Mouse (Mus musculus) forebrain, embryonic 14.5 days (tissue): ENCODE data around the gene Ear10. TPM values are rescaled to one million over a fixed set of nuclear protein-coding genes. Genes with fewer than 3 reads are reported as not detected.
"Not testable (repeated sequence)": the region's sequence is repeated elsewhere in the genome, so short reads cannot be mapped to it uniquely, and the experiment has no call there.

Experiments
- ATAC-seq: fragments of 200-750 bp; cut with Nextera tagmentation; 2 replicates; pipeline ENCODE4 v1.8.0; 2017; ENCODE audit warnings: mild to moderate bottlenecking, moderate library complexity
- DNase-seq: peaks from one replicate; pipeline ENCODE4 v3.0.0-alpha.2; 2015; ENCODE audit warnings: low spot score
- H3K27ac ChIP-seq: fragments of 300-500 bp; sonication (generic); 2 replicates; pipeline ENCODE4 v1.5.1; 2014; ENCODE audit warnings: low read depth, mild to moderate bottlenecking, control low read depth, low read length, moderate library complexity
- H3K27me3 ChIP-seq: fragments of 300-500 bp; sonication (generic); replicated peaks from 2 replicates; pipeline ENCODE4 v1.6.1; 2014; ENCODE audit warnings: low read length, control low read depth, mixed read lengths; ENCODE audit not compliant: control insufficient read depth, insufficient read depth
- H3K36me3 ChIP-seq: fragments of 300-500 bp; sonication (generic); 2 replicates; pipeline ENCODE4 v1.6.1; 2014; ENCODE audit warnings: low read length, control low read depth; ENCODE audit not compliant: control insufficient read depth, insufficient read depth
- H3K4me1 ChIP-seq: fragments of 300-500 bp; sonication (generic); 2 replicates; pipeline ENCODE4 v1.6.1; 2014; ENCODE audit warnings: antibody characterized with exemption, low read length, control low read depth; ENCODE audit not compliant: control insufficient read depth, insufficient read depth
- H3K4me2 ChIP-seq: fragments of 300-500 bp; sonication (generic); 2 replicates; pipeline ENCODE4 v1.6.1; 2014; ENCODE audit warnings: mild to moderate bottlenecking, control low read depth, low read length
- H3K4me3 ChIP-seq: fragments of 300-500 bp; sonication (generic); 2 replicates; pipeline ENCODE4 v1.5.1; 2014; ENCODE audit warnings: low read depth, low read length, control low read depth
- H3K9ac ChIP-seq: fragments of 300-500 bp; sonication (generic); 2 replicates; pipeline ENCODE4 v1.6.1; 2014; ENCODE audit warnings: mild to moderate bottlenecking, low read length, control low read depth, moderate library complexity
- H3K9me3 ChIP-seq: fragments of 300-500 bp; sonication (generic); replicated peaks from 2 replicates; pipeline ENCODE4 v1.6.1; 2016; ENCODE audit warnings: low read length, control low read depth, mixed read lengths; ENCODE audit not compliant: control insufficient read depth
- WGBS: fragments of 180-500 bp; shearing (Covaris S2); extraction: QIAGEN DNeasy Blood & Tissue Kit; methylation state at CpG from one replicate; pipeline ENCODE4 v1.1.7; 2014; 5-methylcytosine and 5-hydroxymethylcytosine counted together
- polyA plus RNA-seq: library from polyadenylated mRNA; unstranded; fragments of >200 nt; fragmentation: Nextera tagmentation; extraction: Ambion mirVana; gene quantifications from 2 replicates; pipeline ENCODE4 v1.2.1, GENCODE M21; 2014

Ear10 gene
- polyA plus RNA-seq, 1 experiment from 2014 or later, result not detected

DNA sequence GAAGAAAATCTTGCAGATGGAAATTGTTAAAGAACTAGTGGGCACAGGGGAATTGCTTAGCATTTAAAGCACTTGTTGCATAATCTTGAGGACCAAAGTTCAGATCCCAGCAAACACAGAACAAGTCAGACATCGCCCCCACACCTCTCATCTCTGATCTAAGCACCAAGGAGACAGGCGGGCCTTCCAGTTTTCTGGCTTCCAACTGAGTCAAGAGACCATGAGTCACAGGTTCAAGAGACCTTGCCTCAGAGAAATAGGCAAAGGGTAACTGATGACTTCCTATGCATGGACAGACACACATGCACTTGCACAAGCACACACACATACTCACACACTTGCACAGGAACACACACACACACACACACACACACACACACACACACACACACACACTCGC lies 24.8 kb downstream of the Ear10 start:
- not testable (repeated sequence) for H3K4me3 ChIP-seq, H3K9ac ChIP-seq, DNase-seq, H3K27ac ChIP-seq, H3K27me3 ChIP-seq, H3K4me1 ChIP-seq, H3K4me2 ChIP-seq, H3K9me3 ChIP-seq, H3K36me3 ChIP-seq, ATAC-seq
- WGBS, result 86% methylated on average over 3 of the region's 3 CpGs

GRCm38 (mm10) chr14:43895357-43895756 lies 28.0 kb downstream of the Ear10 start:
- H3K9me3 ChIP-seq, ATAC-seq, DNase-seq, H3K9ac ChIP-seq, H3K36me3 ChIP-seq, H3K27ac ChIP-seq, H3K4me1 ChIP-seq, H3K27me3 ChIP-seq, H3K4me3 ChIP-seq, H3K4me2 ChIP-seq: not testable (repeated sequence)
- WGBS, result 43% methylated on average over 1 of the region's 2 CpGs

DNA sequence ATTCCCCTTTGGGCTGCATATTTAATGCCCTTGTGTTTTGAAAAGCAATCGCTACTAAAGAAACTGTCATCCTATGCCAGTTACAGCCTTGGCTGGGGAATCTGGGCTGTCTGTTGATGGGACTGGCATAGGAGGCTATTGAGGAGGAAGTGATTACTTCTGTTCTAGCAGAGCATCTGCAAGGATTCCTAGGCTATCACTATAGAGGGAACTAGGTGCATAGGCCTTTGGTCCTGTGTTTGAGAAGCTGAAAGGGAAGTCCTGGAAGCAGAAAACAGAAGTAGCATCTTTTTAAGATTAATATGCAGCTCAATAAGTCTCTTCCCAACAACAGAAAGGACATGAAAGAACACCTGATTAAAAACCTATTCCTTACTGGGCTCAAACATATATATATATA lies 32.1 kb downstream of the Ear10 start:
- not testable (repeated sequence) for DNase-seq, H3K27ac ChIP-seq, H3K36me3 ChIP-seq, H3K4me3 ChIP-seq, H3K4me1 ChIP-seq, H3K9ac ChIP-seq, H3K27me3 ChIP-seq, ATAC-seq, H3K9me3 ChIP-seq, H3K4me2 ChIP-seq
- WGBS, result 71% methylated on average over 1 of the region's 1 CpGs

- WGBS, result 47% methylated on average over 1 of the region's 1 CpGs
- not testable (repeated sequence) for H3K4me1 ChIP-seq, DNase-seq, H3K27ac ChIP-seq, H3K4me2 ChIP-seq, H3K9ac ChIP-seq, H3K9me3 ChIP-seq, H3K27me3 ChIP-seq, H3K4me3 ChIP-seq, ATAC-seq, H3K36me3 ChIP-seq
Observed at GRCm38 (mm10) chr14:43886235-43886634, 37.1 kb downstream of the Ear10 start.

- H3K4me1 ChIP-seq, H3K9me3 ChIP-seq, H3K27ac ChIP-seq, H3K4me3 ChIP-seq, H3K27me3 ChIP-seq, H3K4me2 ChIP-seq, DNase-seq, H3K9ac ChIP-seq, ATAC-seq, H3K36me3 ChIP-seq: not testable (repeated sequence)
- 90% methylated on average over 5 of the region's 5 CpGs for WGBS
Observed at GRCm38 (mm10) chr14:43879966-43880545, 43.3 kb downstream of the Ear10 start.

DNA sequence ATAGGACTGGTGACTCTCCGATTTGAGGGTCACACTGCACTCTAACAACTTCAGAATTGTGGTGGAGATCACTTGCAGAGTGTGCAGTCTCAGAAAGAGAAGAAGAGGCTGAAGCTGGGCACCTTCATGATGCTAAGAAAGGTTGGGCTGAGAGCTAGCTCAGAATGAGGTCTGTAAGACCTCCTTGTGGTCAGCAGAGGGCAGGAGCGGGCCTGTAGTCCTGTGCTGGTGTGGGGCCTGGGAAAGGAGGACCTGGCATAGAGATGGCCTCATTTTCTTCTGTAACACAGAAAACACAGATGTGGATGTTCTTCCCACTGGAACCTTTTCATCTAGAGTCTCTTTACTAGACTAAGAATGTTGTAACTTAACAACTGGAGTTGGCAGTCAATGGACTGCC lies 45.6 kb downstream of the Ear10 start:
- not testable (repeated sequence) for H3K27ac ChIP-seq, H3K36me3 ChIP-seq, DNase-seq, ATAC-seq, H3K4me3 ChIP-seq, H3K9ac ChIP-seq, H3K4me2 ChIP-seq, H3K27me3 ChIP-seq, H3K9me3 ChIP-seq, H3K4me1 ChIP-seq
- 70% methylated on average over 1 of the region's 2 CpGs for WGBS

DNA sequence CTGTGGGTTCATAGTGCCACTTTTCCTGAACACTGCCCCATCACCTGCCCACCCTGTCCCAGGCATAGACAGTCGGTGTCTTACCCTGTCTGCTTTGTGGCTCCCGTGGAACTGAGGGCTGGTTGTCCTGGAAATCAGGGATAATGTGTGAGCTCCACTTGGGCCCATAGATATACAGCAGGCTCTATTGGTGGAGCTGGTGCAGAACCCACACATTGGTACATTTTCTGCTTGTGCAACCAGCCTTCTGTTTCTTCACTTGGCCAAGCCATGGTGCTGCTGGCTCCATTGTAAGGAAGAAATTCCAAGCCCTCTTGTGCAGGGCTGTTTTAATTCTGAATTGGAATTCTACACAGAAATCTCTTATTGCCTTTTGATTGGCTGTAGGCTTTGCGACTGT lies 47.9 kb downstream of the Ear10 start, which contains the start of gene Ear1:
Gene Ear1 (minus strand): TSS at position 101 of the 400 bp plus-strand sequence.
- not testable (repeated sequence) for H3K27ac ChIP-seq

DNA sequence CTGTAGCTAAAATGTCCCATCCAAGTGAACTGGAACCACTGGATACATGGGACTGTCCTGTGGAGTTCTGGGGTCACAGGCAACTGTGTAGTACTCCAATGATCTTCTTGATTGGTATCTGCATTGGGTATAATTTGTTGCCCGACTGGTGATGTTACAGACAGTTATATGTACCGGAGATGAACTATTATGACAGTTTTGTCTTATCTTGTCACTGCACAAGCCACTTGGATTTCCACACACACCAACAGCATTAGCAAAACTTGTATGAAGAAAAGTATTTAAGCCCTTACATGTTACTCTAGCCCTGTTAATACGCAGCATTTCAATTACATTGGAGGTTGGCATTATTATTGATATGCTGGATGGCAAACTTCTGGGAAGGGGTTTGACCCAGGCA lies 48.5 kb downstream of the Ear10 start:
- not testable (repeated sequence) for H3K9me3 ChIP-seq, H3K9ac ChIP-seq, H3K4me2 ChIP-seq, H3K4me1 ChIP-seq, H3K4me3 ChIP-seq, H3K36me3 ChIP-seq, H3K27me3 ChIP-seq, DNase-seq, ATAC-seq, H3K27ac ChIP-seq
- WGBS, result 83% methylated on average over 3 of the region's 3 CpGs

More for the DNA sequence above, 47.9 kb downstream of the Ear10 start, which contains the start of gene Ear1:
- H3K9me3 ChIP-seq, H3K9ac ChIP-seq, H3K36me3 ChIP-seq, H3K4me3 ChIP-seq, ATAC-seq, H3K4me1 ChIP-seq, H3K4me2 ChIP-seq, DNase-seq, H3K27me3 ChIP-seq: not testable (repeated sequence)
- no CpG with 5 or more reads among the region's 3 CpGs for WGBS
